Mouse (Mus musculus) cortical plate, adult 2 months (tissue): ENCODE data around the gene Hecw2.

ENCODE experiments used
- CTCF ChIP-seq: fragments of 200-500 bp; IDR thresholded peaks from 2 replicates; pipeline ENCODE4 v1.5.1; 2011; ENCODE audit warnings: mild to moderate bottlenecking, control low read depth, low read length; ENCODE audit not compliant: insufficient read depth; ENCODE audit errors: extremely low read depth
- POLR2A ChIP-seq: fragments of 200-500 bp; IDR thresholded peaks from 2 replicates; pipeline ENCODE4 v1.6.1; 2011; ENCODE audit warnings: mild to moderate bottlenecking, low read length, control low read depth; ENCODE audit not compliant: insufficient read depth; ENCODE audit errors: extremely low read depth

DNA sequence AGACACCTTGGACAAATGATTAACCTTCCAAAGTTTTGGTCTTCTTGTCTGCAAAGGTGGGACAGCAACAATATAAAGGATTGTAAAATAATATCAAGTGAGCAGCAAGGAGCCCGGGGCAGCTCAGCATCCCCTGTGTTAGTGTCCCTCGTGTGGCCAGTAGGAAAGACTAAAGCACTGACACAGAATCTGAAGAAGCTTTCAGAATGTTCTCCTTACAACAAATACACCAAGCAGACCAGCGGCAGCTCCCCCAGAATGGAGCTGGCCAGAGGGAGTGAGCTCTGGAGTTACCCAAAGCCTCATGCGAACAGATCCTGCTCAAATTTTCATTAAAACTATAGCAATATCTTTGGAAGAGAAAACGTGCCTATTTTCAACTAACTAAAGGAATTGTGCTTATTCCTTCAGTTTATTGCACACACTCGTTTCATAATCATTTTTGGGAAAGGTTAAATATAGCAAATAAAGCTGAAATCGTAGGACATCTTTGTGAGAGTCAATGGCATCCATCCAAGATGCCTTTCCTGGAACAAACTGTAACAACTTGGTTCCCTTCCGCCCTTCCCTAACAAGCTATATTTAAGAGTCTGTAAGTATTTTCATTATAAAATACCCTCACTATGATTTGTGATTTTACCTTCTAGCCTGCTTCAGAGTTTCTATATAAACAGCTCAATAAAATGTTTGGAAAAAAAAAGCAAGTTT is 208.6 kb downstream of the Hecw2 start:
- TF ChIP-seq CTCF: no peak
- no peak for TF ChIP-seq POLR2A
